Mouse (Mus musculus): Measurements from ENCODE around the gene Gm45015. TPM values are rescaled to one million over a fixed set of nuclear protein-coding genes. Genes with fewer than 3 reads are reported as not detected.
"Not testable (repeated sequence)": the region's sequence is repeated elsewhere in the genome, so short reads cannot be mapped to it uniquely, and the experiment has no call there.

The Gm45015 gene
- total RNA-seq (2021), result not detected

GRCm38 (mm10) chrX:73336740-73337139 lies at the start of gene Gm45015:
TSS of gene Gm45015 (minus strand) at chrX:73336840.
- no peak for DNase-seq

DNA sequence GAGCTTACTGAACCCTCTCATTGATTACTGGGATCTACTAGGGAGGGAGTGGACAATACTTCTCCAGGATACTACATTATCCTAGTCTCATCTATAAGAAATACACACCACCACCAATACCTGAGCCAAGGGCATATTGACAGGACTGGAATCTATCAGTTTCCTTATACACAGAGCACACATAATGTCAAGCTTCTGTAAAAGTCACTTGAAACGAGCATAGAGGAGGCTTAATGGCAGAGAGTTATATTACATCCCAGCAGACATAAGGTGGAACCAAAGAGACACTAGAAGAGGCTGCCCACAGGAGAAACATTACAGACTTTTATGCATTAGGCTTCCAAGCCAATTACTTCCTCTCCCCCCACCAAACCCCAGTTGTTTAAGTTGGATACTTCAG lies 48.3 kb upstream of the Gm45015 start:
- DNase-seq, result no peak

DNA sequence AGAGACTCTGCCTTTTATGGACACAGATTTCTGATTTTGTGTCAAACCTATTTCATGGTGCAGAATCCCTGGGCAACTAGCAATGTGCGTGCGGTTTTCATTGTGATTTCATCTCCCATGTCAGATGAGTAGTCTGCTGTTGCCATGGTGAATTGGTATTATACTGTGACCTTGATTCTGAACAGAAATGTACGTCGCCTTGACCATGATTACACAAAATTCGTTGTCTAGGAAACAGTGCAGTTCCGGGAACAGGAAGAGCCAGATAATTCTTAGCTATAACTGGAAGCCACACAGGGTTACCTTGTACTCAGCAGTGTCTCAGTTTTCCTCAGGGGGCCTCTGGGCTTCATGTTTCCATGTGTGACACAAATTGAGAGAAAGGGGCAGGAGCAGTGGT lies 47.8 kb upstream of the Gm45015 start:
- DNase-seq, result no peak

DNA sequence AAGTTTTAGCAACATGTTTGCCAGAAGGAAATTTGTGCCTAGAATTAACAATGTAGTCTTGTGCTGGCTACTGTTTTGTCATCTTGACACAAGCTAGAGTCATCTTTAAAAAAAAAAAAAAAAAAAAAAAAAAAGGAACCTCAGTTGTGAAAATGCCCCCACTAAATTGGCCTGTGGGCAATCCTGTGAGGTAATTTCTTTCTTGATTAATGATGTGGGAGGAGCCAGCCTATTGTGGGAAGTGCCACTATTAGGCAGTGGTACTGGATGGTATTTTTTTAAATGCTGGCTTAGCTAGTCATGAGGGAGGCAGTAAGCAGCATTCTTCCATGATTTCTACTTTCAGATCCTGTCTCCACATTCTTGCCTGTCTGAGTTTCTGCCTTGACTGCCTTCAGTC lies 26.7 kb upstream of the Gm45015 start:
- no peak for DNase-seq

DNA sequence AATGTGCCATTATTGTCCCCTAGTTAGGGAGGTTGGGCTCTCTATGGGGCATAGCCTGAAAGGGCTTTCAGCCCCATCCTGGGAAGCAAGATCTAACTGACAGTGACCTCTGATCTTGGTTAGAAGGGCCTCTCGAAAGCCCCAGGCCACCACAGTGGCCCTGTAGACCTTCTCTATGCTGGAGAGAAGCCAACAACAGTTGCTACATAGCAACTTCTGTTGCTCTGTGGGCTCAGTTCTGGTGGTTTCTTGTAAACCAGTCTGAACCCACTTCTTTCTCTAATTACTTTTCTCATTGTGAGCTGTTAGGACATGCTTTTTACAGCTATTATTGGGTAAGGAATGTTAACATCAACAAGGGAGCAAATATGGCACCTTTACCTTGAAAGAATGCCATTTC lies 20.1 kb upstream of the Gm45015 start:
- no peak for DNase-seq

DNA sequence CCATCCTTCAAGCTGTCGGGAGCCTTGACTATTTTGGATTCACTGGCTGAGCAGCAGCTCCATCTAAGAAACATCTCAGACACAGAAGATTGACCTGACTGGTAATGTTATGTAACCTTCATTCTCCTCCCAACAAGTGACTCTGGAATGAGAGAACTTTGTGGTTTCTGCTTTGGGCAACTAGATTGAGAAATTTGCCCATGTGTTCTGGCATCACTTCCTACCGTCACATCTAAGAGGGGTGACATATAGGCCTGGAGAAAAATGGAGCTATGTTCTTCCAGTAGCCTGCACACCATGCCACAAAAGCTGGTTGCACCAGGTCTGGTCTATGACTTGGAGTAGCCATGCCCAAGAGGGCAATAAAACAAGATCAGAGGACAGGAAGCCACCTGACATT lies 19.5 kb upstream of the Gm45015 start:
- no peak for DNase-seq

GRCm38 (mm10) chrX:73344346-73344745 lies 7.7 kb upstream of the Gm45015 start:
- DNase-seq, result no peak

DNA sequence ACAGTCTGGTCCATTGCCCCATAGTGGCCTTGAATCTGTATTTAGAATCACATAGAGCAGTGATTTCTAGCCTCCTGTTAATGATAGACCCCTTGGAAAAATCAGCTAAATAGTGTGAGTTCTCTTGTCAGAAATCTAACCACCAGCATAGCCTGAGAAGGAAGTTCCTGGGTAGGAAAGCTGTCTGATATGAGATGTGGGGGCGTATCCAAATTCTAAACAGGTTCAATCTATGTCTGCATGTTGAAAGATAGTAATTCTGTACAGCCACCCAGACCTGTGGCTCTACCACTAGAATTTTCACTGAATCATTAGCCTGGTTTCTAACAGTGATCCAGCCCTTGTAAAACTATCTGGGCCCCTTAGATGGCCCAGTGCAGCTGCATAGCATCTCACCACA lies 7.2 kb upstream of the Gm45015 start:
- no peak for DNase-seq

GRCm38 (mm10) chrX:73342941-73343735 lies 6.5 kb upstream of the Gm45015 start:
- peak; percentile 18 for DNase-seq

- DNase-seq, result peak; percentile 78
Observed at GRCm38 (mm10) chrX:73342483-73342895, 5.8 kb upstream of the Gm45015 start, which contains the start of gene Zfp275. TSS of gene Zfp275 (plus strand) at chrX:73342621.

- DNase-seq, result no peak
Observed at GRCm38 (mm10) chrX:73342068-73342467, 5.4 kb upstream of the Gm45015 start.

DNA sequence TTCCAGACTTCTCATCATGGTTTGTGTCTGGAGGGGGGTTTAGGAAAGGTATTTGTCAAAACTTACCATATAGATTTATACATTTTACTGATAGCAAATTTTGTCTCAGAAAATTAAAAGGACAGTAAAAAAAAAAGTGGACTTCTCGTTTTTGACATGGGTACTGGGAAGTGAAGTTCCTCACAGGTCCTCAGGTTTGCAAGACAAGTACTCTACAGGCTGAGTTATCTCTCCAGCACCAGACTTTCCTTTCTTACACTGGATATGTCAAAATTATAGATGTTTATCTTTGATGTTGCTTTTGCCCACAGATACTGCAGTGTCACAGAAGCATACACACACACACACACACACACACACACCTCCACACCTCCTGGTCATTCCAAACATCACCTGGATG lies 4.8 kb upstream of the Gm45015 start:
- DNase-seq, result no peak

- no peak for DNase-seq
Observed at GRCm38 (mm10) chrX:73333548-73333947, 3.1 kb downstream of the Gm45015 start.

- no peak for DNase-seq
Observed at GRCm38 (mm10) chrX:73327215-73327614, 9.4 kb downstream of the Gm45015 start.

DNA sequence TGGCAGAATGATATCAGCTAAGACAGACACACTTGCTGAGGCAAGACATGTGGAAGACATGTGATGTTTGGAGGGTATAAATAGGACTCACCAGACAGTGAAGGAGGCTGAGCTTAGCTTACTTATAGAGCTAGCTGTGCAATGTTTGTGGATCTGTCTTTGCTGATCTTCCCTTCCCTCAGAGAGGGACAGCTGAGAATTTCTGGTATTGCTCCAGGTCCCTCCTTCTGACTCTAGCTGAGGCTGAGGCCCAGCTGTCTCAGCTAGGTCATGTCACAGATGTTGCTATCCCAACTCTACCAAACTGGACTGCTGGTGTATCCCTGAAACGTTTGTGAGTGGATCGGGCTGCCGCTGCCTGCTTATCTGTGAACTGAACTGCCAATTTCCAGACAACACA lies 15.6 kb downstream of the Gm45015 start:
- no peak for DNase-seq

DNA sequence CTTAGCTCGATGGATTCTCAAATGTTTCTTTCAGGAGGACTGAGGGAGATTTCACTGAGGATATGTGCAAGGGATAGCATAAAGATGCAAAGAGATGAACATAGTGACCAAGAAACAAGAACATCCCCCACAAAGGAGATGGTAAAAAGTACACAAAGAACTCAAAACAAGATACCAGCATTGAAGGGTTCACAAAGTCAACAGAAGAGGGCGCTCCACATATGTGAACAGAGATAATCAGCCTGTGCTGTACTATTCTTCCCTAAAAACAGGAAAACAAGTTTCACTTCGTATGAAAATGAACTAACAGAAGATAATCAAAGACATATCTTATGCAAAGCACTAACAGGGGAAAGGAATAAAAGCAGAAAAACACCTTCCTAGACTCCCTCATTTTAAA lies 24.1 kb downstream of the Gm45015 start:
- peak; percentile 31 for DNase-seq

GRCm38 (mm10) chrX:73295745-73296144 lies 40.9 kb downstream of the Gm45015 start:
- DNase-seq, result not testable (repeated sequence)

- not testable (repeated sequence) for DNase-seq
Observed at GRCm38 (mm10) chrX:73292876-73293275, 43.8 kb downstream of the Gm45015 start, which contains the start of the genes Xlr5a and Xlr5c. TSS of gene Xlr5a (minus strand) at chrX:73292976. TSS of gene Xlr5c (minus strand) at chrX:73292976.

Other genes starting within 250 kb of the Gm45015 start
- gene Xlr3a, start 239.7 kb downstream of the Gm45015 start, total RNA-seq (2021), result under 1 TPM; 0.60 to 0.72 TPM
- gene Gm14685, start 219.8 kb downstream of the Gm45015 start, total RNA-seq (2021), result not detected
- gene Xlr5b, start 188.0 kb downstream of the Gm45015 start, total RNA-seq (2021), result not detected
- not detected for gene DXBay18, start 187.4 kb downstream of the Gm45015 start, total RNA-seq (2021)
- gene Spin2d, start 159.9 kb downstream of the Gm45015 start, total RNA-seq (2021), result not detected
- gene Xlr3b, start 144.6 kb downstream of the Gm45015 start, total RNA-seq (2021), result 1 to 10 TPM in 1 of 2 experiments, under 1 TPM in 1; 0.92 to 6.2 TPM
- 1 to 10 TPM in 1 of 2 experiments, under 1 TPM in 1; 0.20 to 1.3 TPM for gene Xlr4b, start 122.5 kb downstream of the Gm45015 start, total RNA-seq (2021)
- 1 to 10 TPM; 7.1 to 7.2 TPM for gene F8a, start 108.5 kb downstream of the Gm45015 start, total RNA-seq (2021)
- not detected for gene Xlr4c, start 93.7 kb downstream of the Gm45015 start, total RNA-seq (2021)
- gene Xlr3c, start 71.5 kb downstream of the Gm45015 start, total RNA-seq (2021), result not detected
- gene Xlr5a, start 43.9 kb downstream of the Gm45015 start, total RNA-seq (2021), result not detected
- gene Xlr5c, start 43.9 kb downstream of the Gm45015 start, total RNA-seq (2021), result not detected
- gene Zfp275, start 5.8 kb upstream of the Gm45015 start, total RNA-seq (2021), result 10 to 100 TPM; 12.2 to 12.3 TPM
- gene Gm18336, start 61.9 kb upstream of the Gm45015 start, total RNA-seq (2021), result not detected
- gene Zfp92, start 74.3 kb upstream of the Gm45015 start, total RNA-seq (2021), result not detected
- not detected for gene Trex2, start 98.5 kb upstream of the Gm45015 start, total RNA-seq (2021)
- 10 to 100 TPM; 27.4 to 27.7 TPM for gene Haus7, start 122.2 kb upstream of the Gm45015 start, total RNA-seq (2021)
- 100 to 1,000 TPM; 286 to 313 TPM for gene Bgn, start 146.8 kb upstream of the Gm45015 start, total RNA-seq (2021)
- under 1 TPM; 0.12 to 0.32 TPM for gene Atp2b3, start 166.2 kb upstream of the Gm45015 start, total RNA-seq (2021)

All from heart, postnatal 4 days (tissue).